Mouse (Mus musculus) layer of hippocampus, postnatal 14 days (tissue): ENCODE data around the gene Dner. TPM values are rescaled to one million over a fixed set of nuclear protein-coding genes. Genes with fewer than 3 reads are reported as not detected.

Experiments used
- DNase-seq, 2 experiments: peaks; one replicate each; pipeline ENCODE4 v3.0.0; 2021 to 2022; ENCODE audit warnings: low spot score in 2 of 2, mixed read lengths in 1 of 2
- total RNA-seq, 2 experiments: library from RNA; stranded (reverse); gene quantifications; 2 replicates each; pipeline ENCODE4 v1.2.3; 2021

Dner gene
- total RNA-seq, 2 experiments from 2014 or later = 158 TPM

DNA sequence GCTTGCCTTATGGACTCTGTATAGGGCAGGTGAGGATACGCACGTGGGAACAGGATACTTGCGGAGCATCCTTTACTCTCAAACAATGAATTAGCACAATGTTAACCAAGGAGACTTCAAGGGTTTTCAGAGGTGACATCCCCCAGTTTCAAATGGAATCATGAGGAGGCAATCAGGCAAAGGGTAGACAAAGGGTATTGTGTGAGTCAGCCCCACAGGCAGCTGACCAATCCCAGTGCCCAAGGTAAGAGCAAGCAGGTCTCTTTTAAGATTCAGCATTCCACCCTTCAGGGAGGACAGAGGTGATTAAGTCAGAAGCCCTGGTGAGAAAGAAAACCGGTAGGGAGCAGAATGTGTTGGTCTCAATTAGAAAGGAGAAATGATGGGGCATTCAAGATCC, 55.6 kb downstream of the Dner start:
- DNase-seq = no peak

DNA sequence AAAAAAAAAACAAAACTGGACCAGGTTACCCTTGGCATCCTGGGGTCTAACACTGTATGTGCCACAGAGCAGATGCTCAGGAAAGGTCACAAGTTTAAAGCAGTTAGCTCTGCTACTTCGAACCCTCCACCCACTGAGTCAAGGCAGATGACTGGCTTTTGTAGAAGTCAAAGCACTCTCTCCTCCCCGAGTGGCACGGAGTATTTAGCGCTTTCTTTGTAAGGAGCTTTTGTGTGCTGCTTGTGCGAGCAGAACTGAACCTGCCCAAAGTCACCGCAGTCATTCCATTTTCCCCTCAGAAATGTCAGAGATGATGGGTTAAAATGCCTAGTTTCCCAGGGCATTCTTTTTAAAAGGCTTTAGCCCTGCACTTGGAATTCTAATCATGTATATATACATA, 59.1 kb downstream of the Dner start:
- no peak for DNase-seq

DNA sequence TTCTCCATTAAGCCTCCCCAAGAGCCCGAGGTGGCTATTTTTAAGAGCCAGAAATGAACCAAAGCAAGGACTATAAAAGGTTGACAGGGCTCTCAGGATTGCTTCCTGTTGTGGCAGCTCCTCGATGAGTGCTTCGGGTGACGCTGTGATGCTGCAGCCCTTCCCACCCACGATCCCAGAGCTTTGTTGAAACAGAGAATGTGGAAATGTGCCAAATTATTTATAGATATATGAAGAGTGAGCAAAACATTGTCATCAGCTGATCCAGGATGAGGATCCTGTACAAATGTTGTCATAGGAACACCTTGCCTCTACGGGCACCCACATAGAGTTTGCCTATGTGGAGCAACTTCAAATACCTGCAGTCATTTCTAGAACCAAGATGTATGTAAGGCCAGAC, 67.8 kb downstream of the Dner start:
- DNase-seq = no peak

DNA sequence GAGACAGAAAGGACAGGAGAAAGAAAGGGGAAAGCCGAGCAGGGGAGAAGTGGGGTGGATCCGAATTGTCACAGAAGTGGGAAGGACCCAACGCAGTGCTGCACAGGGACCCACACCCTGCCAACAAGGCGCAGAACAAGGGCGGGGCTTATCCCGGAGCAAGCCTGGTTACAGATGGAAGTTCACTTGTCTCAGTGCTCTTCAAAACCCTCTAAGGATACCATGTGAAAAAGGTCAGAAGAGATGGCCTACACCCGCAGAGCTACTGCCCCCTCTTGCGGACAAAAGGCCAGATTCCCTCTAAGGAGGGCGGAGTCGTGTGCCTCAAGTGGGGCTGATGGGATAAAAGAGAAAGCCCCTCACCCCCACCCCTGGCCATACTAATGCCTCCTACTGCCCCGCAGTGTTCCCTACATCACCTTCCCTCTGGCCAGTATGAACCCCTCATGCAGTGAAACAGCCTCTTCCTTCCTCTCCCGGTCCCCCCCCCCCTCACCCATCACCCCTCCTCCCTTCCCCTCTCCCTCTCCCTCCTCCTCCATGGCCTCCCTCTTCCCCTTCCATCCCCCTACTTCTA, 73.0 kb downstream of the Dner start:
- no peak for DNase-seq

DNA sequence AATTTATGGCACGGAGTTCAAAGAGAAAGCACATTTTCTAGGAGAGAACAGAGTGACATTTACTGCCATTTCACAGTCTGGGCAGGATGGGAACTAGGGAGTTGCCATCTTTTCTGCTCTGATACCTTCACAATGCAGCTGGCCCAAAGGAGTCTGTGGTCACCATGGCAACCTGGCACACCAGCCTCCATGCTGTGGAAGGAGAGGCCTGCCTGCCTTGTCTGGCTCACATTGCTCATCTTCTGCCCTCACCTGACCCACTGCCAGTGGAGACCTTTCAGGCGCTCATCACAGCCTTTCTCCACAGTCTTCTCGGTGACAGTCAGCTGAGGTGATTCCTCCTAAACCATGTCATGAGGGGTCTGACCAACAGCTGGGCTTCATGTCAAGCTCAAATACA, 74.7 kb downstream of the Dner start:
- DNase-seq = peak; percentile 60 to 75

DNA sequence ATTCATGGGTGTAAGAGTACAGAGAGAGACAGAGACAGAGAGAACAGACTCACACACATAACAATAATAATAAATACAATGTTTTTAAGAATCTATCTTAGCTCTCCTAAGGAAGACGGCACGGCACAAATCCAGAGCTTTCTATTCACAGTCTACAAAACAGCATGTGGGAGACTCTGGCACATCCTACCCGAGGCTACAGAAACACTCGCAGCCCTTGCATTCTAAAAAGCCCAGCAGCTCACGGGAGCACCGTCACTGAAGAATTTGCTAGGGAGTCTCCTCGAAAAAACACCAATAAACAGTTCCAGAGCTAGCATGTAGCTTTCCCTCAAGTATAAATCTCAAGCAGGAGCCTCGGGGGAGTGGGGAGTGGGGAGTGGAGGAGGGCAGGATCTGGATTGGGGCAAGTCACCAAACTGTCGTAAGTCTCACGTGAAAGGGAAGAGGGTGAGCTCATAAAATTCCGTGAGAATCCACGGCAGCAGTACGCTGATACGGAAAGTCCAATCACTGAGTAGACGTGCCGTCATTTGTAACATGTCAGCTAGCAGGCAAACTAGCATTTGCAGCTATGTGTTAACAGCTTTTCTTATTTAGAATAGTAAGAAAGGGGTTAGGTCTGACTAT, 76.8 kb downstream of the Dner start:
- peak; percentile 35 to 48 for DNase-seq

DNA sequence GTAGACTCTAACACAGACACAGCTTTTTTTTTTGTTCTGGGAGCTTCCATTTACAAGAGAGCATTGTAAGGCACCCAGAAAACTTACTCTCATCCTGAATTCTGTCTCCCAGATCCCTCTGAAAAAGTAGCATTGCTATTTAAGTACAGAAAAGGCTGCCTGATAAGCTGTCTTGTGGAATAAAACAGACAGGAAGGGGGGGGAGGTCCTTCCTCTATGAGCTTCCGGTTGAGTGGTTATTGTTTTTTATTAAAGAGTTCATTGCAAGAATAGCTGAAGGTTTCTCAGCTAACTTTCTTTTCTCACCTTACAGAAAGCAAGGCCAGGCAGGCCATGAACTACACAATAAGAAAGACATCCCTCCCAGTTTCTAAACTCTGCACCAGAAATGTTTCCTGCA, 77.9 kb downstream of the Dner start:
- no peak for DNase-seq

DNA sequence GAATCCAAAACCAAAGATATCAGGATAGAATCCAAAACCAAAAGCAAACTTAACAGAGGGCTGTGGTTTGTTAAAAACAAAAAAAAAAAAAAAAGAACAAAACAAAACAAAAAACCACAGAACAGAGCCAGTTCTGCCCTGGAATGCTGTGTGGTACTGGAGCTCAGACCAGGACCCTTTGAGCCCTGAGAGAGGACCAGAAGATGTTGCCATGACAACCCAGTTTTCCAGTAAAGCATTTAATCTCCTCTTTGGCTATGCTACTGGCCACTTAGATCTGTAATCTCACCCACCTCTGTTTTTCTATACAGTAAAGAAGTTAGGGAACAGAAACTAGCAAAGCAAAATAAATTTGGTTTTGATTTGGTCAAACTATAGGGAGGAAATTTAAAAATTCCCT, 79.9 kb downstream of the Dner start:
- DNase-seq = no peak

DNA sequence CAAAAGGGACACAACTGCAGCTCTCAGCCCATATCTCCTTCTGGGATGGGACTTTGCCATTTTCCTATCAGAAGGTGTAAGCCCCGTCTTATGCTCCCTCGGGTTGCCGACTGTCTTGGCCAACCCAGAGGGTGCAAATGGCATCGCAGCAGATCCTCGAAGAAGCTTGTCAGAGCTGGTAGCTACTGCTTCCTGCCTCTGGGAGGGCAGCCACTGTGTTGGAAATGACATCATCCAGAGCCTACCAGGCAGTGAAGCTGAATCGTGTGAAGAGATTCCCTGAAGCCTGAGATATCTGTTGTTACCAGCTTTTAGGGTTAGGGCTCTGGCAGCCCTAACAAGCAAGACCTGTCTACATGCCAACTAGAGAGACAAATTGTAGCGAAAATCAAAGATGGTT, 81.4 kb downstream of the Dner start:
- DNase-seq = no peak

DNA sequence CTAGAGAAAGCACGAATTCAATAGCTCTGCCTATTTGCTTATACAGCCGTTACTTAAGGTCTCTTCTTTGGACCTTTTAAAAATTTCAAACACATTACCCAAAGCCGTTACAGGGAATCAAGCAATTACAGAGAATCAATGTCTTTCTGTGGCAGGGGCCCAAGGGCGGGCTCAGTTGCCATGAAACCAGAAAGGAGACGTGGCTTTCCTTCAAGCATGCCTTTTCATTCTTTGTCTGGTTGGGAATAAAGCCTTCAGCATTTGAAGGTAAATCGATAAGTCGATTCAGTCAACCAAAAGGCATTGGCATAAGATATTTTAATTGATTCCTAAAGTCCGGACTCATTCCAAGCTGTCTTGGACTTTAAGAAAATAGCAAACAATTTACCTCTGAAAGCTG, 82.9 kb downstream of the Dner start:
- no peak for DNase-seq

DNA sequence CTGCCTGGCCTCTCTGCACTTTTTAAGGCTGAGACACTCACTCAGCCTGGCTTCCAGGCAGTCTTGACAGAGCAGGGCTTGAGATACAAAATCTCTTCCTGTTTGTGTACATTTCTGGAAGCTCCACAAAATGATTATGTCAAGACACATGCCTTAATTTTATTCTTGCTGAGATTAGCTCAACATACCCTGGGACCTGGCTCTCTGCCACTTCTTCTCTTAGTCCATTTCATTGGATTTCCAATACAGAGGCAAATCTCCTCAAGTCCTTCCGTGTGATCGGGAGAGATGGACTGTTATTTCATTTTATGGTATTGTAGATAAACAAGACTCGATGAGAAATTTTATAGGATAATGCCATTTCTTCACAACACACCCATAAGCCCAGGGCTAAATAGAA, 84.7 kb downstream of the Dner start:
- no peak for DNase-seq

DNA sequence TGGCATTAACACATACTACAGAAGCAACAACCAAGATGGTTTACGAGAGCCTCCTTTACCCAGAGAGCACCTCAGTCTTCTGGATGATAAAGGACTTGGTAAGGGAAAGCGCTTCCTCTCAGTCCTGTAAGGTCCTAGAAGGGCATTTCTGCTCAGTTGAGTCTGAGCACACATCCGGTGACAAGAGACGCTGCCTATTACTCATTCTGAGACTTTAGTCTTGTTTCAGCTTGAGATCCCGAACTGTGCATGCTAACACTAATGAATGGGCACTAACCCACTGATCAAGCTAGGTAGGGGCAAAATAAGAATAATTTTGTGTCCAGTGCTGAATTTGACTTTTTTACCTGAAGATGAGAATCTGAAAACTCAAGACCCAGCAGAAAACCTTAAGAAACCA, 97.0 kb downstream of the Dner start:
- no peak for DNase-seq

DNA sequence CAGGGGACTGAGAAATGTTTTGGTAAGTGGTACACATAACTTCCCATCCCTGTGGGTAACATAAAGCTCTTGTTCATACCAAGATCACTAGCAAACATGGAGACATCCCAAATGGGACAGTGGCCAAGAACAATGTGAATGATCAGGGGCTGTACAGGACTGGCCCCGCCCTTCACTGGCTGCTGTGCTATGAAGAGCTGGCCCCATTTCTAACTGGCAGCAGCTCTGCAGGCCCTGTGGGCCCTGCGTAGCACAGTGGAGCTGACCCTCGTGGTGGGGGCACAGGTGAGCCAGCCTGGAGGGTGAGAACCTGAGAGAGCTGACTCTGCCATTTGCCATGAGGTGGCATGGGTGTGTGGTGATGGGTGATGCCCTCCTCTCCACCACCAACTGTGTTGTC, 100.0 kb downstream of the Dner start:
- DNase-seq = no peak

DNA sequence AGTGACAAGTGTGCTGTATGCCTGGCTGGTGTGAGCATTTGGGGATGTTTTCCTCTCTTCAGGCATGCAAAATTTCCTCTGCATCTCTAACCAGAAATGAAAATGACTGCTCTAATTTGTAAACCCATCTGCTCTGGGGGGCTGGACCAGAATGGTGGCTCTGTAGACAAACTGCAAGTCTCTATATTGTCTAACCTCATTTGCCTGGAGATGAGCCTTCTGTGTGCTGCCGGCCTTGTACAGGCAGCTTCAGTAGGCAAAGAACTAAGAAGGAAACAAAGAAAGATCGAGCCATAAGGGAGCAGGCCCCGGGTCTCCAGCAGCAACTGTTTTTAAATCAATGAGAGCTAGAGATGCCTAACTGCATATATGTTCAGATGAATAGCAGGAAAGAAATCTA, 103.6 kb downstream of the Dner start:
- peak; percentile 34 to 43 for DNase-seq

DNA sequence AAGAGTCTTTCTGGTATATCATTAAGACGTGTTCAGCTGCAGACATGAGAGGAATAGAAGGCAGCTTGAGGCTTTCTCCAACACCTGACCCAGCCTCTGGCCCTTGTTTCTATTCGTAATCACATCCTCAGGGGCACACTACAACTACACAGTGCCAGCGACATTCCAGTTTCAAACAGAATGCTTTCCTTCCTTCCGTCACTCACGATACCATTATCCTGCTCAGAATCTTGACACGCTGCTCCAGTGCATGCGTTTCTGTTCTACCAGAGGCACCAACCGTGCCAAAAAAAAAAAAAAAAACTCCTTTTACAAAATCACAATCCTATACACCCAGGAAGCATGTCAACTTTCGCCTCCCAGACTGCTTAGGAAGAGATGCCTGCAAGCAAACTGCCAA, 105.5 kb downstream of the Dner start:
- DNase-seq = no peak

DNA sequence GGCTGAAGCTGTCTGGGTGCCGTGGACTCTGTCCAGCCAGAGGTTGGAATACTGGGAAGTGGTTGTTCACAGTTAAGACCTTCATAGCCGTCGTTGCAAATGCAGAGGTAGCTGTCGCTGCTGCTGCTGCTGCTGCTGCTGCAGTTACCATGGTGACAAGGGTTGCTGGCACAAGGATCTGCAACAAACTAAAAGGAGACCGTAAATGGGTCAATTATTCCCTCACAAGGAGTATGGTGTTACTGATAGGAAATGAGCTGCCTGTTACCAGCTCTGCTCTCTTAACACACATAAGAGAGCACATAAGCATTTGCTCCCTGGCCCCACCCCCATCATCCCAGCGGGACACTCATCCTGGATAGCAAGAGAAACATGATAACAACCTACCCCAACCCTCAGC, 110.6 kb downstream of the Dner start:
- DNase-seq = peak in 1 of 2 experiments; percentile 47

DNA sequence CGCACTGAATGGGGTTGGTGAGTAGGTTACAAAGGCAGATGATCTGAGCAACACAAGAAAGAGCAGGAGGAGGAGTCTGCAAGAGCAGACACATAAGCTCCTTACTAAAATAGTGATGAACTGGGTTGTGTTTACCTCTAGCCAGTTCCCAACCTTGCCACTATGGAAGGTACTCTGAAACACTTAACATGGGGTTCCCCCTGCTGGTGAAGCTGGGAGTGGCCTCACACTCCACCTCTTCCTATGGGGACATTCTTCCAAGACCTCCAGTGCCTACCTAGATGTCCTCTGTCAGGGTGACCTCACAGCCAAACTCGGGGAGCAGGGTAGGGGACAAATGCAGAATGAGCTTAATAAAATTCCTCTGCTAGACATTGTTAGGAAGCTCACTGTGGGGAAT, 114.2 kb downstream of the Dner start:
- peak; percentile 47 to 66 for DNase-seq

DNA sequence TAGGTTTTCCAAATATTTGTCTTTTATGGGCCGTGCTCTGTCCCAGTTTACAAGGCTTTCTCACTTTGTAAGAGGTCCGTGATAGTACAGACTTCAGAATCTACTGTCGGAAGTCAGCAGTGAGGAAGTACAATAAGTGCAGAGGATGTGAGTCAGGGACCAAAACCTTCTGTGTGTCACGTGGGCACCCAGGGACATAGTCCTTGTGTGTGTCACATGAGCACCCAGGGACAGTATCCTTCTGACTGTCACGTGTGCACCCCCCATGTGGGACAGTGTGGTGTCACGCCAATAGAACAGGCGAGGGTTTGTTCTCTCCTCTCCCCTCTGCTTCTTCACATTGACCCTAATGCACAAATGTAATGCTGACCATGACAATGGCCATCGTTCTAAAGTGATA, 134.2 kb downstream of the Dner start:
- no peak for DNase-seq

DNA sequence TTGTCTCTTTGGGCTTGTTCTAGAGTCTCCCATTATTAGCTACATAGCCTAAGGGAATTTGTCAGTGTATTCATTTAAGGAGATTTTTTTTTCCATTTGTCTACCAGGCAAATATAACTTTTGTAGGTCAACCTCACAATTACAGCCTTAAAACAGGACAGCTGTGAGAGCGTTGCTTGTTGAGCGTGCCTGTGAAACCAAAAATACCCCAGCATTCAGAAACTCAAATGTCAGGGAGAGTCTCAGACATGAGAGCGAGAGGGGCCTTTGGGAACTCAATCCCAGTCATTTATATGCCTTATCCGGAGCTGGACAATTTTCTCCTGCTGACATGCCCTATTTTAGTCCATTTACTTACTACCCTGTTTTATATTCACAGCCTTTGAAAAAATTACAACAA, 134.6 kb downstream of the Dner start:
- DNase-seq = no peak

DNA sequence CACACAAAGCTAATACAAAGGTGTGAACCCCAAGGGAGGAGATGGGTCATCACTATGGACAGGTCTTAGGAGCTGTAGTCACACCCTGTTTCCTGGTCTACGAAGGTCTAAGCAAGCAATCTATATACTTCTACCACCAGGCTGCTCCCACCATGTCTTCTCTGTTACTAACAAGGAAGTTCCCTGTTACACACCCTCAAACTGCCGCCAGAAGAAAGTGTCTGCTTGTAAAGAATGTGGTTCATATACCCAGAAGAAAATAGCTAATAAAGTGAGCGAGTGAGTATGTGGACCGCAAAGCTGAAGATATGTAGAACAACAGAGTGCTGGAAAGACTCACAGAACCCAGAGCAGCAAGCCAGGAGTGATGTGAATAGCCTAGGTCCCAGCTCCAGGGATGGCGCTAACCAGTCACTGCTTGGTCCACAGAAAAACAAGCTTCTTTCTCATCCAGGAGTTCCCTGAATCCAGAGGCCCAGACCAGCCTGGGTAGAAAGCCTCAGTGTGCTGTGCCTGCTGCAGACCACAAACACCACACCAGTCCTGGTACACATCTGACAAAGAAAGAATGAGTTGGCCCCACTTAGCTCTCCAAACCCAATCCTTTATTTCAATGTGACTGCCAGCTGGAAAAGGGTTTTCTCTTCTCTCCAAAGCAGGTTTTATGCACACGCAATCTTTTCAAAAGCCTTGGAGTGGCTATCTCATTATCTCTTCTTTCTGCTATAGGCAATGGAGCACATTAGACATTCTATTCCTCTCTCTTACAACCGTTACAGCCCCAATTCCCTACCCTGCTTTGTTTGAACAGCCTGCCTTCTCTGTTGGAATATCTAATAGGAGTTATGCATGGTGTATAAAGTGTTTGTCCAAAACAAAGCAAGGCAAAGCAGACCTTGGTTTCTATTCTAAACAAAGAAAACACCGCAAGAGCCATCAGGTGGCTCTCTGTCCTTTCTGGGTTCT, 139.2 kb downstream of the Dner start:
- DNase-seq = no peak

DNA sequence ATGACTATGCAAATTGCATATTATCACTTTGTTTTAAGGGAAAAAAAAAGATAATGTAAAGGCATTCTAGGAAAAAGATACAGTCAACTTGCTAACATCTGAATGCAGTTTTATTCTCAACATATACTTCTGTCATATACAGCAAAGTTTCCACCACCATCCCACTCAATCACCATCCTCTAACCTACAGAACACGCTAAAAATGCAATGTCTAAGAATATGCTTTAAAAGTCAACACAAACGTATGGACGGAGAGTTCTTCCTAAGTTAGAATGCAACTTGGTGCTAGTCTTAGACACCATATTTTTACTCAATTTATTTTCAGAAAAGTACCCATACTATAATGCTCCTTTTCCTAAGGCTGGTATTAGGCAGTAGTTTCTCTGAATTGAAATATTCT, 144.0 kb downstream of the Dner start:
- DNase-seq = no peak

DNA sequence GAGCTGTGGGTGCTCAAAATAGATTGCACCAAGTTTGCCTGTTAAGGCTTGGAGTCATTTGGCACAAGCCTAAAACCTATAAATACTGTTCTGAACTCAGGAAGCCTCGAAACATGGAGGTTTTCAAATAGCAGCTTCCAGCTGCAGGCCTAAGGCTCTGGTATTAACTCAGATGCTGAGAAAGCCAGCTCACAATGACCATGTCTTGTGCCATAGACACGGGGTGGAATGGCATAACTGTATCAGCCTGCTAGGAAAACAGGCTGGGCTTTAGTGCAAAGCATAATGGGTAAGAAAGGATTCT, 146.0 kb downstream of the Dner start:
- no peak for DNase-seq
